Mouse (Mus musculus): ENCODE measurements at regions not wholly inside any gene's neighbourhood (a gene's known extent, or its start where the extent isn't known, plus 50 kb on each side); places are given as distances from the start of the nearest gene placed in this dataset.
"Not testable (repeated sequence)": the region's sequence is repeated elsewhere in the genome, so short reads cannot be mapped to it uniquely, and the experiment has no call there.

- DNase-seq: no peak
These were observed 123.0 kb upstream of the Lnx1 start for GRCm38 (mm10) chr5:74825517-74826254.

- DNase-seq: no peak
These were observed 121.0 kb upstream of the Lnx1 start for GRCm38 (mm10) chr5:74823719-74824118.

GRCm38 (mm10) chr5:74821969-74822368, 119.3 kb upstream of the Lnx1 start:
- peak in 1 of 2 experiments; percentile 34 for DNase-seq

GRCm38 (mm10) chr5:74816523-74816922, 113.8 kb upstream of the Lnx1 start:
- DNase-seq: no peak

- no peak for DNase-seq
These were observed 110.7 kb upstream of the Lnx1 start for GRCm38 (mm10) chr5:74813396-74813795.

- no peak for DNase-seq
These were observed 108.3 kb upstream of the Lnx1 start for GRCm38 (mm10) chr5:74811046-74811445.

- no peak for DNase-seq
These were observed 105.0 kb upstream of the Lnx1 start for GRCm38 (mm10) chr5:74807581-74808221.

GRCm38 (mm10) chr5:74801946-74802345, 99.2 kb upstream of the Lnx1 start:
- no peak for DNase-seq

- DNase-seq: no peak
These were observed 97.6 kb upstream of the Lnx1 start for GRCm38 (mm10) chr5:74800351-74800750.

- peak; percentile 74 to 83 for DNase-seq
These were observed 93.8 kb upstream of the Lnx1 start for GRCm38 (mm10) chr5:74796421-74797067.

- no peak for DNase-seq
These were observed 92.0 kb upstream of the Lnx1 start for GRCm38 (mm10) chr5:74794726-74795125.

GRCm38 (mm10) chr5:74793431-74793830, 90.7 kb upstream of the Lnx1 start:
- DNase-seq: no peak

GRCm38 (mm10) chr5:74792936-74793335, 90.2 kb upstream of the Lnx1 start:
- DNase-seq: no peak

- DNase-seq: peak; percentile 60 to 62
These were observed 89.6 kb upstream of the Lnx1 start for GRCm38 (mm10) chr5:74792301-74792700.

- not testable (repeated sequence) for DNase-seq
These were observed 87.8 kb upstream of the Lnx1 start for GRCm38 (mm10) chr5:74790501-74790900.

GRCm38 (mm10) chr5:74783906-74784305, 81.2 kb upstream of the Lnx1 start:
- no peak for DNase-seq

- no peak for DNase-seq
These were observed 75.4 kb upstream of the Lnx1 start for GRCm38 (mm10) chr5:74778076-74778465.

GRCm38 (mm10) chr5:74777381-74778075, 74.8 kb upstream of the Lnx1 start:
- no peak for DNase-seq

- DNase-seq: no peak
These were observed 73.4 kb upstream of the Lnx1 start for GRCm38 (mm10) chr5:74776081-74776480.

GRCm38 (mm10) chr5:74775596-74775995, 72.9 kb upstream of the Lnx1 start:
- DNase-seq: no peak

- DNase-seq: no peak
These were observed 71.1 kb upstream of the Lnx1 start for GRCm38 (mm10) chr5:74773558-74774429.

- DNase-seq: no peak
These were observed 68.4 kb upstream of the Lnx1 start for GRCm38 (mm10) chr5:74771121-74771520.

Measured in cerebellum, postnatal 14 days (tissue).